Mouse (Mus musculus): ENCODE data around the gene Ifi47. TPM values are rescaled to one million over a fixed set of nuclear protein-coding genes. Genes with fewer than 3 reads are reported as not detected.

Gene Ifi47
- polyA plus RNA-seq, 2 experiments, result 3.2 to 6.2 TPM

DNA sequence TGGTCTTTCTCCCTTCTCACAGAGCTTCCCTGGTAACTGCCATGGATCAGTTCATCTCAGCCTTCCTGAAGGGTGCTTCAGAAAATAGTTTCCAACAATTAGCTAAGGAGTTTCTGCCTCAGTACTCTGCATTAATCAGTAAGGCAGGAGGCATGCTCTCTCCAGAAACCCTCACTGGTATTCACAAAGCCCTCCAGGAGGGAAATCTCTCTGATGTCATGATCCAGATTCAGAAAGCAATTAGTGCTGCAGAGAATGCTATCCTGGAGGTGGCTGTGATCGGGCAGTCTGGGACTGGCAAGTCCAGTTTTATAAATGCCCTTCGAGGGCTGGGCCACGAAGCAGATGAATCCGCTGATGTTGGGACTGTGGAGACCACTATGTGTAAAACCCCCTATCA, 19.0 kb downstream of the Ifi47 start:
- 84% methylated on average over 4 of the region's 4 CpGs for WGBS (ENCODE audit: insufficient replicate concordance)
- no peak for ATAC-seq (ENCODE audit: insufficient read depth)

GRCm38 (mm10) chr11:49100409-49100808, 24.0 kb downstream of the Ifi47 start:
- H3K4me1 ChIP-seq (replicated peaks; ENCODE audit: control insufficient read depth in 2 of 2, insufficient read depth in 2 of 2, low read length in 1 of 2), result peaks cover 0 to 16% of the 10 kb centered on the region in 2 experiments; a peak in 2 of 4 replicates
- ATAC-seq (ENCODE audit: insufficient read depth) (no peak), DNase-seq (ENCODE audit: low read depth in 3 of 3, low spot score in 3 of 3) (no peak)
- H3K36me3 ChIP-seq (replicated peaks; ENCODE audit: control insufficient read depth, insufficient read depth, low read depth), result no peaks in the 10 kb centered on the region
- H3K9ac ChIP-seq (replicated peaks), result no peak overlapping the region
- 63% methylated on average over 3 of the region's 3 CpGs for WGBS (ENCODE audit: insufficient replicate concordance)
- H3K4me3 ChIP-seq (ENCODE audit: insufficient read depth in 1 of 2, low read depth in 2 of 2, low read length in 2 of 2), result no peak overlapping the region
- H3K9me3 ChIP-seq (ENCODE audit: control insufficient read depth, low read length), result no peaks in the 10 kb centered on the region
- no peaks in the 10 kb centered on the region for H3K27me3 ChIP-seq (ENCODE audit: control insufficient read depth, insufficient read depth, low read length)
- TF ChIP-seq EP300 (IDR thresholded peaks at IDR 0.05; ENCODE audit: low read depth), result no peak
- TF ChIP-seq CTCF (IDR thresholded peaks at IDR 0.05; ENCODE audit: low read depth), result no peak
- H3K27ac ChIP-seq, result no peak overlapping the region
- H3K4me2 ChIP-seq (ENCODE audit: low read depth), result 0 out of 2 replicates have a peak overlapping the region, but pooled peaks have one; percentile 4

More for the DNA sequence above, 19.0 kb downstream of the Ifi47 start:
- H3K4me1 ChIP-seq (replicated peaks; ENCODE audit: control insufficient read depth in 2 of 2, insufficient read depth in 2 of 2, low read length in 1 of 2), result peaks cover 18 to 24% of the 10 kb centered on the region in 2 experiments
- H3K27ac ChIP-seq, result no peak overlapping the region
- H3K9me3 ChIP-seq (ENCODE audit: control insufficient read depth, low read length), result no peaks in the 10 kb centered on the region
- no peak for DNase-seq (ENCODE audit: low read depth in 3 of 3, low spot score in 3 of 3)
- no peaks in the 10 kb centered on the region for H3K36me3 ChIP-seq (replicated peaks; ENCODE audit: control insufficient read depth, insufficient read depth, low read depth)
- H3K4me3 ChIP-seq (ENCODE audit: insufficient read depth in 1 of 2, low read depth in 2 of 2, low read length in 2 of 2), result no peak overlapping the region
- no peak overlapping the region for H3K4me2 ChIP-seq (ENCODE audit: low read depth)
- no peak overlapping the region for H3K9ac ChIP-seq (replicated peaks)
- no peaks in the 10 kb centered on the region for H3K27me3 ChIP-seq (ENCODE audit: control insufficient read depth, insufficient read depth, low read length)
- no peak for TF ChIP-seq CTCF (IDR thresholded peaks at IDR 0.05; ENCODE audit: low read depth)
- no peak for TF ChIP-seq EP300 (IDR thresholded peaks at IDR 0.05; ENCODE audit: low read depth)

- Histone ChIP-seq H3K9ac (replicated peaks) (no peak overlapping the region), H3K36me3 (replicated peaks; ENCODE audit: control insufficient read depth, insufficient read depth, low read depth) (no peaks in the 10 kb centered on the region), H3K27me3 (ENCODE audit: control insufficient read depth, insufficient read depth, low read length) (no peaks in the 10 kb centered on the region), H3K9me3 (ENCODE audit: control insufficient read depth, low read length) (no peaks in the 10 kb centered on the region), H3K27ac (no peak overlapping the region), H3K4me2 (ENCODE audit: low read depth) (no peak overlapping the region), H3K4me1 (replicated peaks; ENCODE audit: control insufficient read depth in 2 of 2, insufficient read depth in 2 of 2, low read length in 1 of 2) (peaks cover 0 to 16% of the 10 kb centered on the region in 2 experiments; a peak in 2 of 4 replicates), H3K4me3 (ENCODE audit: insufficient read depth in 1 of 2, low read depth in 2 of 2, low read length in 2 of 2) (no peak overlapping the region)
- no peak for DNase-seq (ENCODE audit: low read depth in 3 of 3, low spot score in 3 of 3)
- no peak for ATAC-seq (ENCODE audit: insufficient read depth)
- WGBS (ENCODE audit: insufficient replicate concordance), result 47% methylated on average over 5 of the region's 5 CpGs
- TF ChIP-seq CTCF (IDR thresholded peaks at IDR 0.05; ENCODE audit: low read depth) (no peak), EP300 (IDR thresholded peaks at IDR 0.05; ENCODE audit: low read depth) (no peak)
These were observed 25.1 kb downstream of the Ifi47 start for GRCm38 (mm10) chr11:49101500-49101899.

- DNase-seq (ENCODE audit: low read depth in 3 of 3, low spot score in 3 of 3) (peak; percentile 69 to 77 (median 70)), ATAC-seq (ENCODE audit: insufficient read depth) (peak; percentile 55; the same call in 1 of the 2 replicates)
- Histone ChIP-seq H3K27ac (no peak overlapping the region), H3K4me1 (replicated peaks; ENCODE audit: control insufficient read depth in 2 of 2, insufficient read depth in 2 of 2, low read length in 1 of 2) (peaks cover 0 to 16% of the 10 kb centered on the region in 2 experiments; a peak in 2 of 4 replicates), H3K4me3 (ENCODE audit: insufficient read depth in 1 of 2, low read depth in 2 of 2, low read length in 2 of 2) (no peak overlapping the region), H3K9me3 (ENCODE audit: control insufficient read depth, low read length) (no peaks in the 10 kb centered on the region), H3K4me2 (ENCODE audit: low read depth) (no peak overlapping the region), H3K9ac (replicated peaks) (no peak overlapping the region), H3K27me3 (ENCODE audit: control insufficient read depth, insufficient read depth, low read length) (no peaks in the 10 kb centered on the region), H3K36me3 (replicated peaks; ENCODE audit: control insufficient read depth, insufficient read depth, low read depth) (no peaks in the 10 kb centered on the region)
- WGBS (ENCODE audit: insufficient replicate concordance), result 14% methylated on average over 8 of the region's 8 CpGs
- TF ChIP-seq CTCF (IDR thresholded peaks at IDR 0.05; ENCODE audit: low read depth) (peak; percentile 92), EP300 (IDR thresholded peaks at IDR 0.05; ENCODE audit: low read depth) (no peak)
These were observed 26.8 kb downstream of the Ifi47 start for GRCm38 (mm10) chr11:49103047-49103693.

- Histone ChIP-seq H3K9ac (replicated peaks) (no peak overlapping the region), H3K4me1 (replicated peaks; ENCODE audit: control insufficient read depth in 2 of 2, insufficient read depth in 2 of 2, low read length in 1 of 2) (peaks cover 0 to 9% of the 10 kb centered on the region in 2 experiments; a peak in 1 of 4 replicates), H3K36me3 (replicated peaks; ENCODE audit: control insufficient read depth, insufficient read depth, low read depth) (no peaks in the 10 kb centered on the region), H3K9me3 (ENCODE audit: control insufficient read depth, low read length) (no peaks in the 10 kb centered on the region), H3K4me3 (ENCODE audit: insufficient read depth in 1 of 2, low read depth in 2 of 2, low read length in 2 of 2) (no peak overlapping the region), H3K27me3 (ENCODE audit: control insufficient read depth, insufficient read depth, low read length) (no peaks in the 10 kb centered on the region), H3K27ac (no peak overlapping the region), H3K4me2 (ENCODE audit: low read depth) (no peak overlapping the region)
- no peak for TF ChIP-seq EP300 (IDR thresholded peaks at IDR 0.05; ENCODE audit: low read depth)
- TF ChIP-seq CTCF (IDR thresholded peaks at IDR 0.05; ENCODE audit: low read depth), result no peak
- DNase-seq (ENCODE audit: low read depth in 3 of 3, low spot score in 3 of 3) (no peak), ATAC-seq (ENCODE audit: insufficient read depth) (no peak)
- 70% methylated on average over 1 of the region's 1 CpGs for WGBS (ENCODE audit: insufficient replicate concordance)
These were observed 29.4 kb downstream of the Ifi47 start for GRCm38 (mm10) chr11:49105752-49106151.

All from liver, embryonic 14.5 days (tissue).